Mouse (Mus musculus): Measurements from ENCODE around the gene Susd2. TPM values are rescaled to one million over a fixed set of nuclear protein-coding genes. Genes with fewer than 3 reads are reported as not detected.

Gene Susd2
- polyA plus RNA-seq, 2 experiments: 0.84 to 1.0 TPM

- H3K27ac ChIP-seq: no peak overlapping the region
- H3K4me1 ChIP-seq (replicated peaks; ENCODE audit: control insufficient read depth in 2 of 2, insufficient read depth in 2 of 2, low read length in 1 of 2): no peaks in the 10 kb centered on the region
- TF ChIP-seq EP300 (IDR thresholded peaks at IDR 0.05; ENCODE audit: low read depth): no peak
- TF ChIP-seq CTCF (IDR thresholded peaks at IDR 0.05; ENCODE audit: low read depth): peak; percentile 65
- H3K9ac ChIP-seq (replicated peaks): no peak overlapping the region
- no peak for ATAC-seq (ENCODE audit: insufficient read depth)
- 35% methylated on average over 11 of the region's 11 CpGs for WGBS (ENCODE audit: insufficient replicate concordance)
- H3K4me3 ChIP-seq (ENCODE audit: insufficient read depth in 1 of 2, low read depth in 2 of 2, low read length in 2 of 2): no peak overlapping the region
- no peaks in the 10 kb centered on the region for H3K27me3 ChIP-seq (ENCODE audit: control insufficient read depth, insufficient read depth, low read length)
- no peaks in the 10 kb centered on the region for H3K36me3 ChIP-seq (replicated peaks; ENCODE audit: control insufficient read depth, insufficient read depth, low read depth)
- no peak overlapping the region for H3K4me2 ChIP-seq (ENCODE audit: low read depth)
- H3K9me3 ChIP-seq (ENCODE audit: control insufficient read depth, low read length): no peaks in the 10 kb centered on the region
- DNase-seq (ENCODE audit: low read depth in 3 of 3, low spot score in 3 of 3): no peak
These were observed 38.5 kb downstream of the Susd2 start for GRCm38 (mm10) chr10:75605162-75605846.

GRCm38 (mm10) chr10:75600189-75600730 lies 43.5 kb downstream of the Susd2 start:
- Histone ChIP-seq H3K9me3 (ENCODE audit: control insufficient read depth, low read length) (no peaks in the 10 kb centered on the region), H3K27me3 (ENCODE audit: control insufficient read depth, insufficient read depth, low read length) (no peaks in the 10 kb centered on the region), H3K4me1 (replicated peaks; ENCODE audit: control insufficient read depth in 2 of 2, insufficient read depth in 2 of 2, low read length in 1 of 2) (no peaks in the 10 kb centered on the region), H3K36me3 (replicated peaks; ENCODE audit: control insufficient read depth, insufficient read depth, low read depth) (no peaks in the 10 kb centered on the region), H3K4me2 (ENCODE audit: low read depth) (no peak overlapping the region), H3K4me3 (ENCODE audit: insufficient read depth in 1 of 2, low read depth in 2 of 2, low read length in 2 of 2) (no peak overlapping the region), H3K27ac (no peak overlapping the region), H3K9ac (replicated peaks) (no peak overlapping the region)
- DNase-seq (ENCODE audit: low read depth in 3 of 3, low spot score in 3 of 3): no peak
- 66% methylated on average over 7 of the region's 7 CpGs for WGBS (ENCODE audit: insufficient replicate concordance)
- no peak for TF ChIP-seq CTCF (IDR thresholded peaks at IDR 0.05; ENCODE audit: low read depth)
- no peak for TF ChIP-seq EP300 (IDR thresholded peaks at IDR 0.05; ENCODE audit: low read depth)
- no peak for ATAC-seq (ENCODE audit: insufficient read depth)

- no peak overlapping the region for H3K4me3 ChIP-seq (ENCODE audit: insufficient read depth in 1 of 2, low read depth in 2 of 2, low read length in 2 of 2)
- no peak overlapping the region for H3K9ac ChIP-seq (replicated peaks)
- H3K9me3 ChIP-seq (ENCODE audit: control insufficient read depth, low read length): no peaks in the 10 kb centered on the region
- no peak for ATAC-seq (ENCODE audit: insufficient read depth)
- H3K27ac ChIP-seq: no peak overlapping the region
- H3K4me1 ChIP-seq (replicated peaks; ENCODE audit: control insufficient read depth in 2 of 2, insufficient read depth in 2 of 2, low read length in 1 of 2): peaks cover 0 to 3% of the 10 kb centered on the region in 2 experiments; a peak in 1 of 4 replicates
- H3K36me3 ChIP-seq (replicated peaks; ENCODE audit: control insufficient read depth, insufficient read depth, low read depth): no peaks in the 10 kb centered on the region
- WGBS (ENCODE audit: insufficient replicate concordance): 64% methylated on average over 8 of the region's 8 CpGs
- DNase-seq (ENCODE audit: low read depth in 3 of 3, low spot score in 3 of 3): no peak
- H3K4me2 ChIP-seq (ENCODE audit: low read depth): no peak overlapping the region
- no peak for TF ChIP-seq CTCF (IDR thresholded peaks at IDR 0.05; ENCODE audit: low read depth)
- TF ChIP-seq EP300 (IDR thresholded peaks at IDR 0.05; ENCODE audit: low read depth): no peak
- H3K27me3 ChIP-seq (ENCODE audit: control insufficient read depth, insufficient read depth, low read length): no peaks in the 10 kb centered on the region
These were observed 47.8 kb downstream of the Susd2 start for GRCm38 (mm10) chr10:75595981-75596380.

GRCm38 (mm10) chr10:75592585-75592984 lies 51.2 kb downstream of the Susd2 start:
- Histone ChIP-seq H3K27ac (no peak overlapping the region), H3K4me3 (ENCODE audit: insufficient read depth in 1 of 2, low read depth in 2 of 2, low read length in 2 of 2) (no peak overlapping the region), H3K9me3 (ENCODE audit: control insufficient read depth, low read length) (no peaks in the 10 kb centered on the region), H3K9ac (replicated peaks) (no peak overlapping the region), H3K4me2 (ENCODE audit: low read depth) (no peak overlapping the region), H3K27me3 (ENCODE audit: control insufficient read depth, insufficient read depth, low read length) (no peaks in the 10 kb centered on the region), H3K4me1 (replicated peaks; ENCODE audit: control insufficient read depth in 2 of 2, insufficient read depth in 2 of 2, low read length in 1 of 2) (peaks cover 0 to 4% of the 10 kb centered on the region in 2 experiments; a peak in 2 of 4 replicates), H3K36me3 (replicated peaks; ENCODE audit: control insufficient read depth, insufficient read depth, low read depth) (no peaks in the 10 kb centered on the region)
- ATAC-seq (ENCODE audit: insufficient read depth) (no peak), DNase-seq (ENCODE audit: low read depth in 3 of 3, low spot score in 3 of 3) (no peak)
- WGBS (ENCODE audit: insufficient replicate concordance): 55% methylated on average over 7 of the region's 7 CpGs
- TF ChIP-seq EP300 (IDR thresholded peaks at IDR 0.05; ENCODE audit: low read depth) (no peak), CTCF (IDR thresholded peaks at IDR 0.05; ENCODE audit: low read depth) (no peak)

- Histone ChIP-seq H3K4me2 (ENCODE audit: low read depth) (no peak overlapping the region), H3K36me3 (replicated peaks; ENCODE audit: control insufficient read depth, insufficient read depth, low read depth) (no peaks in the 10 kb centered on the region), H3K9me3 (ENCODE audit: control insufficient read depth, low read length) (no peaks in the 10 kb centered on the region), H3K27ac (no peak overlapping the region), H3K27me3 (ENCODE audit: control insufficient read depth, insufficient read depth, low read length) (no peaks in the 10 kb centered on the region), H3K9ac (replicated peaks) (no peak overlapping the region), H3K4me3 (ENCODE audit: insufficient read depth in 1 of 2, low read depth in 2 of 2, low read length in 2 of 2) (no peak overlapping the region), H3K4me1 (replicated peaks; ENCODE audit: control insufficient read depth in 2 of 2, insufficient read depth in 2 of 2, low read length in 1 of 2) (peaks cover 0 to 4% of the 10 kb centered on the region in 2 experiments; a peak in 2 of 4 replicates)
- peak; percentile 24 to 43 (median 26) for DNase-seq (ENCODE audit: low read depth in 3 of 3, low spot score in 3 of 3)
- no peak for TF ChIP-seq CTCF (IDR thresholded peaks at IDR 0.05; ENCODE audit: low read depth)
- TF ChIP-seq EP300 (IDR thresholded peaks at IDR 0.05; ENCODE audit: low read depth): no peak
- 38% methylated on average over 12 of the region's 12 CpGs for WGBS (ENCODE audit: insufficient replicate concordance)
- peak; percentile 37 for ATAC-seq (ENCODE audit: insufficient read depth)
These were observed 52.5 kb downstream of the Susd2 start for GRCm38 (mm10) chr10:75591211-75591894.

Data from liver, embryonic 14.5 days (tissue).